Mouse (Mus musculus) midbrain, embryonic 12.5 days (tissue): ENCODE results near the gene Mfn1. TPM values are rescaled to one million over a fixed set of nuclear protein-coding genes. Genes with fewer than 3 reads are reported as not detected.

Experiments
- ATAC-seq: fragments of 200-750 bp; cut with Nextera tagmentation; 2 replicates; pipeline ENCODE4 v1.8.0; 2017; ENCODE audit warnings: low read depth, moderate TSS enrichment, moderate library complexity; ENCODE audit not compliant: low FRiP score
- H3K27ac ChIP-seq: fragments of 300-500 bp; sonication (generic); replicated peaks from 2 replicates; pipeline ENCODE4 v1.5.1; 2016; ENCODE audit warnings: mild to moderate bottlenecking
- H3K27me3 ChIP-seq: fragments of 300-500 bp; sonication (generic); 2 replicates; pipeline ENCODE4 v1.6.1; 2016; ENCODE audit warnings: mild to moderate bottlenecking
- H3K36me3 ChIP-seq: fragments of 300-500 bp; sonication (generic); 2 replicates; pipeline ENCODE4 v1.6.1; 2016
- H3K4me1 ChIP-seq: fragments of 300-500 bp; sonication (generic); 2 replicates; pipeline ENCODE4 v1.6.1; 2016
- H3K4me2 ChIP-seq: fragments of 300-500 bp; sonication (generic); replicated peaks from 2 replicates; pipeline ENCODE4 v1.6.1; 2016; ENCODE audit warnings: mild to moderate bottlenecking, moderate library complexity
- H3K4me3 ChIP-seq: fragments of 300-500 bp; sonication (generic); 2 replicates; pipeline ENCODE4 v1.5.1; 2016; ENCODE audit warnings: mild to moderate bottlenecking
- H3K9ac ChIP-seq: fragments of 300-500 bp; sonication (generic); replicated peaks from 2 replicates; pipeline ENCODE4 v1.6.1; 2016; ENCODE audit warnings: mild to moderate bottlenecking, moderate library complexity
- H3K9me3 ChIP-seq: fragments of 300-500 bp; sonication (generic); 2 replicates; pipeline ENCODE4 v1.6.1; 2016; ENCODE audit warnings: mild to moderate bottlenecking
- WGBS: fragments of 180-500 bp; shearing (Covaris S2); methylation state at CpG from one replicate; pipeline ENCODE4 v1.1.7; 2016; 5-methylcytosine and 5-hydroxymethylcytosine counted together
- polyA plus RNA-seq: library from polyadenylated mRNA; unstranded; fragments of >200 nt; fragmentation: Nextera tagmentation; extraction: Ambion mirVana; gene quantifications from 2 replicates; pipeline ENCODE4 v1.2.1, GENCODE M21; 2016

Mfn1 gene
- 41.4 and 51.0 TPM in 2 replicates for polyA plus RNA-seq

DNA sequence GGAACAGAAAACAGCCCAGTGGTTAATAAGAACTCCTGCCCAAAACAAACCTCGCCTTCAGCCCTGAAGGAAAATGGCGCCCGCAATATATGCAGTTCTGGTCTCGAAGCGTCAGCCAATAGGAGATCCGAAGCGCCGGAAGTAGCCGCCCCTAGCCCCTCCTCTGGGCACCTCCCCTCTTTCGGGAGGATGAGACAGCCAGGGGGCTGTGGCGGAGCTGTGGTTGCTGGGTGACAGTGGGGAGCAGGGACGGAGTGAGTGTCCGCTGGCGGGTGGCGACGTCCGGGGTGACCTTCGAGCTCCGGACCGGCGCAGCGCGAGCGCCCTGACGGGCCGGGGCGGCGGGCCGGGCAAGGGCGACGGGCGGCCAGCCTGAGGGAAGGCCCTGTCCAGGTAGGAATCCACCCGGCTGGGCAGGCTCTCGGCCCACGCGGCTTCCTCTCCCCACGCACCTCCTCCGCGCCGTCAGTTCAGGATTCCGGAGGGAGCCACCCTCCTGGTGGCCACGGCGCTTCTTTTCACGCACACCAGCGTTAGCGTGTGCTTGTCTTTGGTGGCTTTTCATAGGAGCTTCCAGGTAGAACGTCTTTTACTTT lies at the start of gene Mfn1:
Mfn1 (plus strand) TSS at position 163 of the 596 bp plus-strand sequence.
- peak; percentile 99 for ATAC-seq
- Histone ChIP-seq H3K4me2 (peak within 1 kb of the TSS; percentile 75), H3K4me1 (peaks cover 3% of the 10 kb centered on the region), H3K9ac (peak within 1 kb of the TSS; percentile 69), H3K4me3 (peak within 1 kb of the TSS; percentile 83), H3K9me3 (no peaks in the 10 kb centered on the region), H3K27me3 (no peaks in the 10 kb centered on the region), H3K27ac (peak within 1 kb of the TSS; percentile 12; the same call in 1 of the 2 replicates), H3K36me3 (peaks cover 3% of the 10 kb centered on the region; the same call in 1 of the 2 replicates)
- WGBS, result under 1% methylated on average over 47 of the region's 47 CpGs

DNA sequence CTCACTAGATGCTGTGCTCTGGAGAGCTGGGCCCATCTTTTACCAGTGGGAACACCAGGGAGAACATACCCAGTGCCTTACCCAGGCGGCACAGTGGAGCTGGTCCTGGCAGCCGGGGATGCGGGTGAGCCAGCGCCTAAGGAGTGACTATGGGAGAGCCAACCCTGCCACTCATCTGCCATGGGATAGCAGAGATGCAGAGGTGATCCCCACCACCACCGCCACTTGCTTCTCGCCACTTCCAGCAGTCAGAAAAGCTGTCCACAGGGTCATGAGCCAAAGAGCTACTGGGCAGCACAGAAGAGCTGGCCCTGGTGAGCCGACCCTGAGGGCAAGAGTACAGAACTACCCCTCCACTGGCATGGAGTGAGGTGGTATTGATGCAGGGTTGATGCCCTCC lies 49.3 kb upstream of the Mfn1 start:
- H3K9ac ChIP-seq, result no peak overlapping the region
- H3K36me3 ChIP-seq, result no peaks in the 10 kb centered on the region
- no peak overlapping the region for H3K4me3 ChIP-seq
- H3K4me2 ChIP-seq, result no peak overlapping the region
- H3K27ac ChIP-seq, result no peak overlapping the region
- no peaks in the 10 kb centered on the region for H3K4me1 ChIP-seq
- 96% methylated on average over 7 of the region's 7 CpGs for WGBS
- no peaks in the 10 kb centered on the region for H3K27me3 ChIP-seq
- no peak for ATAC-seq
- H3K9me3 ChIP-seq, result no peaks in the 10 kb centered on the region

DNA sequence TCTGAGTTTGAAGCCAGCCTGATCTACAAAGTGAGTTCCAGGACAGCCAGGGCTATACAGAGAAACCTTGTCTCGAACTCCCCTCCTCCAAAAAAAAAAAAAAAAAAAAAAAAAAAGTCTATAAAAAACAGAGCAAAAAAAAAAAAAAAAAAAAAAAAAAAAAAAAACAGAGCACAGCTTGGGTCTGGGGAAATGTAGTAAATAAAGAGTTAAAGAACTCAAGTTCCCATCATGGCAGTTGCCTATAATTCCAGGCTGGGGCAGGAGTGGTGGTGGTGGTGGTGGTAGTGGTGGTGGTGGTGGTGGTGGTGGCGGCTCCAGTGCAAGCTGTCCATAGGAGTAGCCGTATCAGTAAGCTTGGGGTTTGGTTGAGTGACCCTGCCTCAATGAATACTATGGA lies 46.2 kb upstream of the Mfn1 start:
- 84% methylated on average over 3 of the region's 3 CpGs for WGBS
- no peak overlapping the region for H3K4me3 ChIP-seq
- no peak overlapping the region for H3K4me2 ChIP-seq
- H3K27me3 ChIP-seq, result no peaks in the 10 kb centered on the region
- H3K9me3 ChIP-seq, result no peaks in the 10 kb centered on the region
- no peak for ATAC-seq
- H3K4me1 ChIP-seq, result no peaks in the 10 kb centered on the region
- H3K9ac ChIP-seq, result no peak overlapping the region
- H3K36me3 ChIP-seq, result no peaks in the 10 kb centered on the region
- H3K27ac ChIP-seq, result no peak overlapping the region

DNA sequence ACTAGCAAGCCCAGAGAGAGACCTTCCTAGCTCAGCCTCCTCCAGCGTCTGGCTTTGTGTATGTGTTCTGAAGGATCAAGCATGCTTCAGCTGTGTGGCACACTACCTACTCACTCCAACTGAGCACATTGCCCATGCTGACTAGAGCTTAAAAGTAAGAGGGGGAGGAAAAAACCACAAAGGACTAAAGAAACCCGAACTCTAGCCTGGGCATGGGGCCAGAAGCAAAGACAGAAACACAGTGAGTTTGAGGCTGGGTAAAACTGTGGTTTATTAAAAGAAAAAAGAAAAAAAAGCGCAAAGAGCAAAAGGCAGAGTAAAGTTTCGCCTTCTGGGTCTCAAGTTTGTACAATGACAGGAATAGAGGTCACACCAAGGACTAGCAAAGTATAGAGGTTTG lies 42.7 kb upstream of the Mfn1 start:
- Histone ChIP-seq H3K27ac (no peak overlapping the region), H3K4me3 (no peak overlapping the region), H3K9ac (no peak overlapping the region), H3K4me1 (no peaks in the 10 kb centered on the region), H3K36me3 (no peaks in the 10 kb centered on the region), H3K9me3 (no peaks in the 10 kb centered on the region), H3K27me3 (no peaks in the 10 kb centered on the region), H3K4me2 (no peak overlapping the region)
- 85% methylated on average over 4 of the region's 4 CpGs for WGBS
- no peak for ATAC-seq

DNA sequence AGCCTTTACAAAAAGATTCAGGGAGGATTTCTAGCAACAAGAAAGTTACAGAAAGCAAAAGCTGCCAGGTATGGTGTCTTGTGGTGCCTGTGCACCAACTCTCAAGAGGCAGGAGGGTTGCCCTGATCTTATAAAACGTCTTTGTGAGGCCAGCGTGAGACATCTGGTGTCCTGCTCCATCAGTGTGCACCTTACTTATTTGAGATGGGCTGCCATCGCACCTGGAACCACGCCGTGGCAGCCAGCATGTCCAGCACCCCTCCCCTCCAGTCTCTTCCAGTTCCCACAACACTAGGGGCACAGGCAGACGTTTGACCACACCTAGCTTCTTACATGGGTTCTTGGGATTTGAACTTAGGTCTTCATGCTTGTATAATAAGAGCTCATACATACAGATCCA lies 41.1 kb upstream of the Mfn1 start:
- WGBS, result 82% methylated on average over 6 of the region's 6 CpGs
- Histone ChIP-seq H3K4me3 (no peak overlapping the region), H3K4me2 (no peak overlapping the region), H3K27me3 (0 out of 2 replicates have a peak, but pooled peaks cover 3% of the 10 kb centered on the region), H3K27ac (no peak overlapping the region), H3K9me3 (no peaks in the 10 kb centered on the region), H3K4me1 (no peaks in the 10 kb centered on the region), H3K9ac (no peak overlapping the region), H3K36me3 (no peaks in the 10 kb centered on the region)
- no peak for ATAC-seq

DNA sequence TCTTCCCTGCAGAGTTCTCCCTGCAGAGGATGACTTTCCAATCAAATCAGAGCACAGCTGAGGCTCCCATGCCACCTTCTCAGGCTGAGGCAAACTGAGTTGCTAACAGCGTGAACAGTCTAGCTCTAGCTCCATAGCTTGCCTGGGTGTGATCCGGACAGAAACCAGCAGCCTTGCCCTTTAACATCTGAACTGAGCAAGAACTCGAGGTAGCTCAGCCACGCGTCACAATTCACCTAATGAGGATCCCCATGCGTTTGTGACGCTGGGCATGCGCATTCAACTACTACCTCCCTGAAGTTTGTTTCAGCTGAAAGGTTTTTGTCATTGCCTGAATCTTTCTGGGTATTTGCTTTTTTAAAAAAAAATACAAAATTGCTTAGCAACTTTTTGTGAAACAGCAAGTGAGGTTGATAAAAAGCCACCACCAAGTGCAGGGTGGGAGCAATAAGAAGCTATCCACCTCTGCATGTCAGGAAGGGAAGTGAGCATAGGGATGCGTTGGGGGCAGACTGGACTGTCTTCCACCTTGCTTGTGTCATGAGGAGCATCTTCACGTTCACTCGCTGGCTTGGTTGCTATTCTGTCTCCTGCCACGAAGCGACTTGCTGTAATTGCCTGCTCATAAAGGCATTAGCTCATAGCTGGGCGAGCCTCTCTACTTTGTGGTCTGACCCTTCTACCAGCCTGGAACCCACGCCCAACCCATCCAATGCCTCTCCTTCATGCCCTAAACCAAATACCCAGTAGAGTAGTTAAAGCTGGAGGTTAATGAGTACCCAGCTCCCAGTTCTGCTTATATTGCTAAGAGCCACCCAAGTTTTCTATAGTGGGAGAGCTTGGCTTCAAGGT lies 39.0 kb upstream of the Mfn1 start:
- Histone ChIP-seq H3K27me3 (0 out of 2 replicates have a peak, but pooled peaks cover 4% of the 10 kb centered on the region), H3K4me2 (no peak overlapping the region), H3K4me1 (peaks cover 1% of the 10 kb centered on the region; the same call in 1 of the 2 replicates), H3K9ac (no peak overlapping the region), H3K27ac (no peak overlapping the region), H3K4me3 (no peak overlapping the region), H3K9me3 (no peaks in the 10 kb centered on the region), H3K36me3 (no peaks in the 10 kb centered on the region)
- ATAC-seq, result no peak
- 87% methylated on average over 15 of the region's 15 CpGs for WGBS

DNA sequence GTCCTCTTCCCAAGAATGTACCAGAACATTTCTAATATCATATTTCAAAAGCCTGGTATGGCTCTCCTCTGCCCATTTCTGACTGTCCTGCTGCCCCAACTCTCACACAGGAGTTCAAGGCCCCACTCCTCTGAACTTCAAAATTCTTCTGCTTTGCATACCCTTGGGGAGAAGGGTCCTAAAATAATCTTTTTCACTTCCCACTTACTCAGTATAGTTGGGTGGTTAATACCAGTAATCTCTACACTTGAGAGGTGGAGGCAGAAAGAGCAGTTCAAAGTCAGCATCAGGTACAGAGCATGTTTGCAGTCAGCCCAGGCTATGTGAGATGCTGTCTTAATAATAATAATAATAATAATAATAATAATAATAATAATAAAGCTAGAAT lies 38.3 kb upstream of the Mfn1 start:
- Histone ChIP-seq H3K4me1 (peaks cover 8% of the 10 kb centered on the region; the same call in 1 of the 2 replicates), H3K4me2 (no peak overlapping the region), H3K4me3 (no peak overlapping the region), H3K36me3 (no peaks in the 10 kb centered on the region), H3K27me3 (0 out of 2 replicates have a peak, but pooled peaks cover 4% of the 10 kb centered on the region), H3K27ac (no peak overlapping the region), H3K9ac (no peak overlapping the region), H3K9me3 (no peaks in the 10 kb centered on the region)
- ATAC-seq, result no peak

DNA sequence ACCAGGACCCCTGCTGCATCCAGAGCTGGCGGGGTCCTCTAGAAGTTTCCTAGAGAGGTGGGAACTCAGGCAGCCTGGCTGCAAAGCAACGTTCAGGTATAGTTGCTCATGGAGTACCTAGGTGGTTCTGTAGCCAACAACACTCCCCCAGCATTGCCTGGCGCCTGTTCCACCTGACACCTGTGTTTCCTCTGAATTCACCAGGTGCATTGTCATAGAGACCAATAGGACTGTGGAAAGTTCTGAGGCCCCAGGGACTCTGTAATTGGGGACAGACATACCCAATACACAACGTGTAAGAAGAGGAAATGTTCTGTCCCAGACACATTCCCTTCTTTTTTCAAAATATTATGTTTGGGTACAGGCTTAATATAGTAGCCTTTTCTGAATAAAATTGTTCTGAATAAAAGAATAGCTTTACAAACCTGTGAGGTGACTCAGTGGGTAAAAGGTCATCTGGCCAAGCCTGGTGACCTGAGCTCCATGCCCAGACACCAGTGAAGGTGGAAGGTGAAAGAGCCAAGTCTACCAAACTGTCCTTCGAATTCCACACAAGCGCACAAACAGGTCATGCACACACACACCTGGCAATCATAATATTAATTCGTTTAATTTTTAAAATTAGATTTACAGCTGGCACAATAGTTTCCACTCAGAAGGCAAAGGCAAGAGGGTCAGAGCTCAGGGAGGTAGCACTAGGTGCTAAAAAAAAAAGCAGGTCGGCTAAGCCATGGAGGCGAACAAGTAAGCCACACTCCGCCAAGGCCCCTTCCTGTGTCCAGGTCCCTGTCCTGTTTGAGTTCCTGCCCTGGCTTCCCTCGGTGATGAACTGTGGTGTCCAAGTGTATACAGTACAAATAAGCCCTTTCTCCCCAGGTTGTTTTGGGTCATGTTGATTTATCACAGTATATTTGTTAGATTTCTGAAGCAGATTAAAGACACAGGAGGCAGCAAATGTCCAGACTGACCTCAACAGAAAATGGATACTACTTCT lies 36.9 kb upstream of the Mfn1 start, which contains the start of gene Kcnmb3:
Kcnmb3 (minus strand) TSS at position 135 of the 994 bp plus-strand sequence.
- Histone ChIP-seq H3K9ac (no peak within 1 kb of the TSS), H3K27me3 (0 out of 2 replicates have a peak, but pooled peaks cover 4% of the 10 kb centered on the region), H3K36me3 (no peaks in the 10 kb centered on the region), H3K9me3 (no peaks in the 10 kb centered on the region), H3K4me1 (peaks cover 17% of the 10 kb centered on the region; the same call in 1 of the 2 replicates), H3K4me3 (no peak within 1 kb of the TSS), H3K4me2 (no peak within 1 kb of the TSS), H3K27ac (no peak within 1 kb of the TSS)
- no peak for ATAC-seq
- WGBS, result 84% methylated on average over 11 of the region's 11 CpGs

DNA sequence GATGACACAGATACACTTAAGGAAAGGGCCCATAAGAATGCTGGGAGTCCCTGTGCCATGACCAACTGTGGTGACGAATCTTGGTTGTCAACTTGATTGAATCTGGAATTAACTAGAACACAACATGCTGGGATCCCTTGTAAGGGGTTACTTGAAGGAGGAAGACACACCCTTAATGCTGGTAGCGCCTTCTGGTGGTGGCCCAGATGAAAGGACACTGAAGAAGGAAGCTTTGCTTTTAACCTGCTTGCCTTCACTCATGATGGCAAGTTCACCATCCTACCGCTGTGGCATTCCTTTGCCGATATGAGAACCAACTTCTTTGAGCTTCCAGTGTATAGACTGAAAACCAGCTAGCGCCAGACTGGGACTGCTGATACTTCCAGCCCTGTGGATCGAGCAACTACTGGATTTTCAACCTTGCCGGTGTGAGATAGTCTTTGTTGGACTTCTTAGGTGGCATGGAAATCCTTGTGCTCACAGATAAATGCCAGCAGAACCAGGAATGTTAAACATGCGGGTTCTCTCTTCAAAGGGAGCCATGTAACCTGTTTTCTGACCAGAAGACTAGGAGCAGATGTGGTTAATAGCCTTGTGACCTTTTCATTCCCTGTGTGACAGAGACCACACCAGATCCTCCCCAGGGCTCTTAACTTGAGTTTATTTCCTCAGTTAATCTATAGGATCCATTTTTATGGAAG lies 34.7 kb upstream of the Mfn1 start:
- Histone ChIP-seq H3K4me2 (no peak overlapping the region), H3K27me3 (0 out of 2 replicates have a peak, but pooled peaks cover 4% of the 10 kb centered on the region), H3K27ac (no peak overlapping the region), H3K4me1 (peaks cover 17% of the 10 kb centered on the region; the same call in 1 of the 2 replicates), H3K9ac (no peak overlapping the region), H3K9me3 (no peaks in the 10 kb centered on the region), H3K4me3 (no peak overlapping the region), H3K36me3 (no peaks in the 10 kb centered on the region)
- ATAC-seq, result no peak
- WGBS, result 82% methylated on average over 8 of the region's 8 CpGs

DNA sequence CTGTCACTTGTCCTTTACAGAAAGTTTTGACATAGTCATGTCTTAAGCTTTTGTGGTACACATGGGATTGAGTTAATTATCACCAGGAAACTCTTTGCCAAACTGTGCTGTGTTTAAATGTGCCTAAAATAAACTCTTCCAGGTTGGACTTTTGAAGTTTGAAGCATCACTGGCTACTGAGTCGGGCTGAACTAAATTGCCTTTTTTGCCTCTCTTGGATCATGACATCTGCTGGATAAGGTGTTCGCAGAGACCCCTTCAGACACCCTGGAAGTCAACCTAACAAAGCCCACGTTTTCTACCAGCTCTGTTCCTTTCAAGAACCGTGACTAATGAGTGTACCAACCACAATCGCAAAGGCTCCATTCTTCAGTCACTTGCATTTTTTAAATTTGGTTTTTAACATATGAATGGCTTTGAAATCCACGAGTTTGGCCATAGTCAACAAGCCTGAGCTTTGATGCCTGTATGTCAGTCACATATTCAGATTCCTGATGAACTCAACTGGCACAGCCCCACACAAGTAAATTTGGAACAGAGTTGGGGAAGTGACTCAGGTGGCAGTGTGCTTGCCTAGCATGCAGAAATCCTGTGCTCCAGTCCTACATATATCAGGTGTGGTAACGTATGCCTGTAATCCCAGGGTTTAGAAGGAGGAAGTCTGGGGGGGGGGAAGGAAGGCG lies 34.0 kb upstream of the Mfn1 start:
- WGBS, result 44% methylated on average over 8 of the region's 8 CpGs
- H3K4me1 ChIP-seq, result peaks cover 17% of the 10 kb centered on the region; the same call in 1 of the 2 replicates
- no peak for ATAC-seq

More for the DNA sequence above, 34.0 kb upstream of the Mfn1 start:
- no peaks in the 10 kb centered on the region for H3K9me3 ChIP-seq
- H3K9ac ChIP-seq, result no peak overlapping the region
- H3K27ac ChIP-seq, result no peak overlapping the region
- H3K27me3 ChIP-seq, result 0 out of 2 replicates have a peak, but pooled peaks cover 4% of the 10 kb centered on the region
- no peak overlapping the region for H3K4me2 ChIP-seq
- H3K4me3 ChIP-seq, result no peak overlapping the region
- H3K36me3 ChIP-seq, result no peaks in the 10 kb centered on the region
